Mouse (Mus musculus) heart, embryonic 16.5 days (tissue): ENCODE data around the gene Clmp. TPM values are rescaled to one million over a fixed set of nuclear protein-coding genes. Genes with fewer than 3 reads are reported as not detected.

ENCODE experiments used
- ATAC-seq: fragments of 200-750 bp; cut with Nextera tagmentation; replicated peaks from 2 replicates; pipeline ENCODE4 v1.8.0; 2017; ENCODE audit warnings: moderate number of reproducible peaks; ENCODE audit not compliant: insufficient read depth, low FRiP score; ENCODE audit errors: extremely low read depth
- H3K27ac ChIP-seq: fragments of 300-500 bp; sonication (generic); 2 replicates; pipeline ENCODE4 v1.5.1; 2014; ENCODE audit warnings: mild to moderate bottlenecking, low read length, control low read depth, moderate library complexity
- H3K27me3 ChIP-seq: fragments of 300-500 bp; sonication (generic); 2 replicates; pipeline ENCODE4 v1.6.1; 2014; ENCODE audit warnings: low read length, mixed read lengths; ENCODE audit not compliant: control insufficient read depth, insufficient read depth
- H3K36me3 ChIP-seq: fragments of 300-500 bp; sonication (generic); 2 replicates; pipeline ENCODE4 v1.6.1; 2014; ENCODE audit not compliant: control insufficient read depth, insufficient read depth
- H3K4me1 ChIP-seq: fragments of 300-500 bp; sonication (generic); 2 replicates; pipeline ENCODE4 v1.6.1; 2014; ENCODE audit warnings: low read length, mixed read lengths; ENCODE audit not compliant: control insufficient read depth, insufficient read depth
- H3K4me2 ChIP-seq: fragments of 300-500 bp; sonication (generic); 2 replicates; pipeline ENCODE4 v1.6.1; 2014; ENCODE audit warnings: low read depth, mild to moderate bottlenecking, control low read depth, low read length
- H3K4me3 ChIP-seq: fragments of 300-500 bp; sonication (generic); 2 replicates; pipeline ENCODE4 v1.5.1; 2014; ENCODE audit warnings: mild to moderate bottlenecking, control low read depth, low read length
- H3K9ac ChIP-seq: fragments of 300-500 bp; sonication (generic); 2 replicates; pipeline ENCODE4 v1.6.1; 2014; ENCODE audit warnings: low read length, control low read depth
- H3K9me3 ChIP-seq: fragments of 300-500 bp; sonication (generic); replicated peaks from 2 replicates; pipeline ENCODE4 v1.6.1; 2016; ENCODE audit warnings: low read length; ENCODE audit not compliant: control insufficient read depth
- WGBS: fragments of 180-500 bp; shearing (Covaris S2); extraction: QIAGEN DNeasy Blood & Tissue Kit; methylation state at CpG from one replicate; pipeline ENCODE4 v1.1.7; 2014; 5-methylcytosine and 5-hydroxymethylcytosine counted together
- polyA plus RNA-seq: library from polyadenylated mRNA; unstranded; fragments of >200 nt; fragmentation: Nextera tagmentation; extraction: Ambion mirVana; gene quantifications from 2 replicates; pipeline ENCODE4 v1.2.1, GENCODE M21; 2015

The Clmp gene
- polyA plus RNA-seq, 1 experiment from 2014 or later = 7.4 TPM

- WGBS = 80% methylated on average over 4 of the region's 4 CpGs
Observed at GRCm38 (mm10) chr9:40827366-40827765, 141.6 kb downstream of the Clmp start.

GRCm38 (mm10) chr9:40834569-40834968, 148.8 kb downstream of the Clmp start:
- H3K9ac ChIP-seq = no peak overlapping the region
- H3K36me3 ChIP-seq = no peaks in the 10 kb centered on the region
- H3K4me3 ChIP-seq = no peak overlapping the region
- no peaks in the 10 kb centered on the region for H3K4me1 ChIP-seq
- H3K27ac ChIP-seq = no peak overlapping the region
- no peaks in the 10 kb centered on the region for H3K9me3 ChIP-seq
- ATAC-seq = no peak
- 4% methylated on average over 12 of the region's 12 CpGs for WGBS
- H3K4me2 ChIP-seq = 0 out of 2 replicates have a peak overlapping the region, but pooled peaks have one; percentile 4
- no peaks in the 10 kb centered on the region for H3K27me3 ChIP-seq

More at GRCm38 (mm10) chr9:40827366-40827765, 141.6 kb downstream of the Clmp start:
- no peak overlapping the region for H3K4me3 ChIP-seq
- no peaks in the 10 kb centered on the region for H3K4me1 ChIP-seq
- no peak overlapping the region for H3K9ac ChIP-seq
- no peak for ATAC-seq
- no peaks in the 10 kb centered on the region for H3K27me3 ChIP-seq
- no peaks in the 10 kb centered on the region for H3K36me3 ChIP-seq
- H3K4me2 ChIP-seq = no peak overlapping the region
- no peaks in the 10 kb centered on the region for H3K9me3 ChIP-seq
- no peak overlapping the region for H3K27ac ChIP-seq

Other genes starting within 250 kb of the Clmp start
- gene Gramd1b, start 154.6 kb upstream of the Clmp start, polyA plus RNA-seq = 5.9 and 8.2 TPM in 2 replicates
- gene Gm21915, start 15.3 kb upstream of the Clmp start, polyA plus RNA-seq = not detected in 2 replicates
- gene Hspa8, start 115.0 kb downstream of the Clmp start, polyA plus RNA-seq = 2,017 and 2,064 TPM in 2 replicates
- gene Bsx, start 188.2 kb downstream of the Clmp start, polyA plus RNA-seq = not detected in 2 replicates